Mouse (Mus musculus) heart, adult 2 months (tissue): ENCODE results near the gene Lrrfip1.

Source experiments
- CTCF ChIP-seq: fragments of 200-600 bp; IDR thresholded peaks from 2 replicates; pipeline ENCODE4 v1.8.1; 2022; ENCODE audit warnings: antibody characterized with exemption, mild to moderate bottlenecking, moderate library complexity
- POLR2A ChIP-seq: fragments of 200-500 bp; IDR thresholded peaks from 2 replicates; pipeline ENCODE4 v1.6.1; 2011; ENCODE audit warnings: mild to moderate bottlenecking, low read depth, low read length, control low read depth; ENCODE audit not compliant: insufficient read depth

GRCm38 (mm10) chr1:91097283-91097834, 98.8 kb downstream of the Lrrfip1 start:
- TF ChIP-seq CTCF (no peak), POLR2A (no peak)
